Mouse (Mus musculus): ENCODE results near the gene Nup98. TPM values are rescaled to one million over a fixed set of nuclear protein-coding genes. Genes with fewer than 3 reads are reported as not detected.

Nup98 gene
- total and polyA plus RNA-seq, 3 experiments: 24.6 to 37.1 (median 25.0) TPM

GRCm38 (mm10) chr7:102238686-102239286, 28.8 kb upstream of the Nup98 start:
- Histone ChIP-seq H3K4me3 (replicated peaks in 1 of 3; ENCODE audit: low read depth in 2 of 3, low read length in 2 of 3, poor library complexity in 1 of 3) (no peak overlapping the region), H3K27ac (ENCODE audit: insufficient read depth, low read depth) (peak overlapping the region; percentile 2; the same call in 1 of the 2 replicates), H3K4me1 (ENCODE audit: control insufficient read depth in 1 of 2, insufficient read depth in 2 of 2) (peaks cover 22 to 52% of the 10 kb centered on the region in 2 experiments), H3K9me3 (replicated peaks; ENCODE audit: low read length) (peaks cover 4% of the 10 kb centered on the region), H3K79me2 (replicated peaks; ENCODE audit: control insufficient read depth, extremely low read depth, insufficient read depth, poor library complexity, severe bottlenecking) (0 out of 2 replicates have a peak, but pooled peaks cover 2% of the 10 kb centered on the region), H3K9ac (ENCODE audit: insufficient read depth, low read depth) (no peak overlapping the region), H3K4me2 (ENCODE audit: insufficient read depth, low read depth, poor library complexity, severe bottlenecking) (peak overlapping the region; percentile 13; the same call in 1 of the 2 replicates), H3K27me3 (replicated peaks) (peaks cover 1% of the 10 kb centered on the region), H3K36me3 (replicated peaks in 1 of 2; ENCODE audit: control insufficient read depth in 1 of 2, insufficient read depth in 1 of 2, low read length in 1 of 2) (peaks cover 53 to 91% of the 10 kb centered on the region in 2 experiments)
- peak; percentile 78 for DNase-seq (ENCODE audit: extremely low read depth)
- dilution Hi-C loops (cut with MboI; ENCODE audit: extremely low pct_ligation_motif_present, extremely low pct_unique_long_range_greater_than_20kb, low sequenced_read_pairs) (no loop called here), in situ Hi-C loops (cut with MboI; ENCODE audit: low pct_ligation_motif_present, low pct_unique_long_range_greater_than_20kb, low sequenced_read_pairs) (no loop called here)
- TF ChIP-seq MAX (IDR thresholded peaks at IDR 0.05; ENCODE audit: low read length) (no peak), RCOR1 (conservative IDR thresholded peaks at IDR 0.05; ENCODE audit: low read depth, low read length) (peak; percentile 76), IRF4 (IDR thresholded peaks at IDR 0.05; ENCODE audit: low read depth, low read length) (peak; percentile 70), EP300 (IDR thresholded peaks at IDR 0.05; ENCODE audit: low read length) (peak; percentile 87), TCF12 (IDR thresholded peaks at IDR 0.05; ENCODE audit: low read depth, low read length) (peak; percentile 86; the same call in 1 of the 2 replicates), NELFE (IDR thresholded peaks at IDR 0.05; ENCODE audit: low read depth, low read length) (no peak), E2F4 (IDR thresholded peaks at IDR 0.05; ENCODE audit: insufficient replicate concordance, low read depth, low read length) (no peak), BHLHE40 (IDR thresholded peaks at IDR 0.05; ENCODE audit: low read depth, low read length) (peak; percentile 77), SIN3A (IDR thresholded peaks at IDR 0.05; ENCODE audit: low read length) (peak; percentile 42; the same call in 1 of the 2 replicates), MEF2A (IDR thresholded peaks at IDR 0.05; ENCODE audit: borderline replicate concordance, low read depth, low read length) (peak; percentile 88), MXI1 (IDR thresholded peaks at IDR 0.05; ENCODE audit: low read depth, low read length) (no peak), SMC3 (IDR thresholded peaks at IDR 0.05; ENCODE audit: low read depth, low read length) (no peak), JUN (IDR thresholded peaks at IDR 0.05; ENCODE audit: insufficient read depth, low read depth, low read length) (peak; percentile 33; the same call in 1 of the 2 replicates), MAZ (IDR thresholded peaks at IDR 0.05; ENCODE audit: low read depth, low read length) (peak; percentile 66; the same call in 1 of the 2 replicates), NRF1 (IDR thresholded peaks at IDR 0.05; ENCODE audit: low read depth, low read length) (no peak), CHD2 (IDR thresholded peaks at IDR 0.05; ENCODE audit: low read length) (peak; percentile 43; the same call in 1 of the 2 replicates), USF2 (conservative IDR thresholded peaks at IDR 0.05; ENCODE audit: low read depth, low read length) (no peak), ELF1 (IDR thresholded peaks at IDR 0.05; ENCODE audit: low read depth, low read length) (peak; percentile 58; the same call in 1 of the 2 replicates), MAFK (IDR thresholded peaks at IDR 0.05; ENCODE audit: insufficient replicate concordance, low read length) (peak; percentile 95), ETS1 (conservative IDR thresholded peaks at IDR 0.05; ENCODE audit: low read depth, low read length) (peak; percentile 77), UBTF (IDR thresholded peaks at IDR 0.05; ENCODE audit: low read depth, low read length) (no peak), MYC (IDR thresholded peaks at IDR 0.05; ENCODE audit: low read depth, low read length) (no peak), POLR2A (IDR thresholded peaks at IDR 0.05; ENCODE audit: low read depth, low read length) (0 out of 2 replicates have a peak, but pooled peaks have one; percentile 10)

Data from CH12.LX (cell line).